Mouse (Mus musculus): ENCODE data around the gene Cyp51. TPM values are rescaled to one million over a fixed set of nuclear protein-coding genes. Genes with fewer than 3 reads are reported as not detected.
A peak's percentile ranks its signal among the peaks of the same experiment; 100 is the strongest.
"Not testable (repeated sequence)": the region's sequence is repeated elsewhere in the genome, so short reads cannot be mapped to it uniquely, and the experiment has no call there.

Cyp51 gene
- polyA plus RNA-seq (2014; fragmentation: Nextera tagmentation; extraction: Ambion mirVana) = 65.5 and 69.3 TPM in 2 replicates

DNA sequence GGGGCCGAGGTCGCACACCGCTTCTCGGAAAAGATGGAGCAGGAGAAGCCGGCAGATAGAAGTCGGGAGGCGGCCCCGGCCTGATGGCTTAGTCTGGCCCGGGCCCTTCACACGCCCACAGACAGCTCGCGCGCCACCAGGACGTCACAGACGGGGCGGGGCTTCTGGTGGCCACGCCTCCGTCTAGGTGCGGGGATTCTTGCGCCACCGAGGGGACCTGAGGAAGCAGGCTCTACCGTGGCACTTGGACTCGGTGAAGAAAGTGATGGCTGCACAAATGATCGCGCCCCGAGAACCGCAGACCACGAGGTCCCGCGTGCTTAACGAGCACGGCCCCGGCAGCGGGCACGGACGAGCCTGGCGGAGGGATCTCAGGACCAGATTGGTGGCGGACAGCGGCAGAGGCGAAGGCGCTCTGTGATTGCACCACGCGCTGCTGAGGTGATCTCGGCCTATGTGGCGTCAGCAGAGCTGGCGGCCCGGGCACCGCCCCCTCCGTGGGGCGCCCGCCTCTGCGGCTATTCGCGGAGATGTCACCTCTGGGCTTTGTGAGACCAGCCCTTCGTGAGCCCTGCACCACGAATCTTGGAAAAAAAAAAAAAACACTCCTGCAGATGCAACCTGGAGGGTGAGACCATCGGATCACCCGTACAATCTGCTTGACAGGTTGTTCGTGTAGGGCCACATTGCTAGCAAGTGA, at the start of gene Cyp51:
TSS of gene Cyp51 (minus strand) at position 406 of the 700 bp plus-strand sequence.
- WGBS = under 1% methylated on average over 59 of the region's 59 CpGs
- peak within 1 kb of the TSS; percentile 74 for H3K4me2 ChIP-seq
- H3K4me3 ChIP-seq (ENCODE audit: low read depth, low read length) = peak within 1 kb of the TSS; percentile 90
- H3K27me3 ChIP-seq (ENCODE audit: insufficient read depth, low read length) = no peaks in the 10 kb centered on the region
- ATAC-seq (ENCODE audit: insufficient read depth) (peak; percentile 98), DNase-seq (peak; percentile 95)
- TF ChIP-seq CTCF (IDR thresholded peaks at IDR 0.05; ENCODE audit: low read depth) = no peak
- no peaks in the 10 kb centered on the region for H3K9me3 ChIP-seq (ENCODE audit: low read depth, low read length)
- H3K36me3 ChIP-seq (ENCODE audit: insufficient read depth) = peaks cover 28% of the 10 kb centered on the region
- peaks cover 5% of the 10 kb centered on the region; the same call in 1 of the 2 replicates for H3K4me1 ChIP-seq (ENCODE audit: insufficient read depth)
- H3K27ac ChIP-seq (ENCODE audit: low read depth) = peak within 1 kb of the TSS; percentile 93
- H3K9ac ChIP-seq = peak within 1 kb of the TSS; percentile 76

DNA sequence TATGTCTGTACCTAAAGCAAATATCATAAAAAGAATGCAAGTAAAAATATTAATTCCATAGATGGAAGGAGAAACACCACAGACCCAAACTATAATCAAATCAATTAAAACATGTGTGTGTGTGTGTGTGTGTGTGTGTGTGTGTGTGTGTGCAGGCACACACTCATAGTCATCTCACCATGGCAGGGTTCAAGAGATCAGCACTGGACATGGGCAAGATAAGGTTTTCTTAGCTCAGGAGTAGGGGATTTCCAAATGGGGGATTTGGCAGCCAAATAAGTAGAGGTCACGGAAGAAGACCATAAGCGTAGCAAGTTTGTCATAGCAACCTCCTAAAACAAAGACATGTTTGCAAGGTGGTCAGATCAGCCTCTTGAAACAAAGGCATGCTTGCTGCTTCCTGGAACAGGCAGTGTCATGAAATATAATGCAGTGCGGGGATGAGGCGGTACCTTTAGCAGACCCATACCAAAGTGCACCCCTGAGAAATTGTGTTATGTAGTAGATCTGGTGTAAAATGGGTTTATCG, 8.1 kb upstream of the Cyp51 start:
- Histone ChIP-seq H3K27ac (ENCODE audit: low read depth) (no peak overlapping the region), H3K9ac (no peak overlapping the region), H3K36me3 (ENCODE audit: insufficient read depth) (no peaks in the 10 kb centered on the region), H3K27me3 (ENCODE audit: insufficient read depth, low read length) (no peaks in the 10 kb centered on the region), H3K4me1 (ENCODE audit: insufficient read depth) (no peaks in the 10 kb centered on the region), H3K4me3 (ENCODE audit: low read depth, low read length) (no peak overlapping the region), H3K9me3 (ENCODE audit: low read depth, low read length) (no peaks in the 10 kb centered on the region), H3K4me2 (no peak overlapping the region)
- WGBS = 93% methylated on average over 5 of the region's 5 CpGs
- no peak for ATAC-seq (ENCODE audit: insufficient read depth)
- DNase-seq = no peak
- no peak for TF ChIP-seq CTCF (IDR thresholded peaks at IDR 0.05; ENCODE audit: low read depth)

DNA sequence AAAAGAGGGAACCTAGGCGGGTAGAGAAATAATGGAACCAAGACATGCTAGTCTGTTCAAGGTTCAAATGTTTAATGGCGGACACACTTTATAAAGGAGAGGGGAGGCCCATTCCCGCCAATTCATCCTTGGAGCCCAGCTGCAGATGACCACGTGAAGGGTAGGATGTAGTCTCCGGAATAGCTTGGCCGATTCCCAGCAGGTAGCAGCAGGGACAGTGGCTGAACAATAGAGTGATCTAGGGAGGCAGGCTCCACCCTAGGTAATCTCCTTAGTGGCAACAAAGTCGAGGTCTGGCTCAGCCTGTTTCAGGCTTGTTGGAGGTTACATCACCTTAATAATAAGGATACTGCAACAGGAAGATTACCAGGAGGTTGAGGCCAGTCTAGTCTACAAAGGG, 2.5 kb upstream of the Cyp51 start:
- not testable (repeated sequence) for H3K27me3 ChIP-seq (ENCODE audit: insufficient read depth, low read length); H3K4me1 ChIP-seq (ENCODE audit: insufficient read depth); H3K36me3 ChIP-seq (ENCODE audit: insufficient read depth); H3K9me3 ChIP-seq (ENCODE audit: low read depth, low read length); H3K4me2 ChIP-seq; H3K4me3 ChIP-seq (ENCODE audit: low read depth, low read length); ATAC-seq (ENCODE audit: insufficient read depth); H3K27ac ChIP-seq (ENCODE audit: low read depth); H3K9ac ChIP-seq; DNase-seq
- WGBS = 62% methylated on average over 7 of the region's 7 CpGs

DNA sequence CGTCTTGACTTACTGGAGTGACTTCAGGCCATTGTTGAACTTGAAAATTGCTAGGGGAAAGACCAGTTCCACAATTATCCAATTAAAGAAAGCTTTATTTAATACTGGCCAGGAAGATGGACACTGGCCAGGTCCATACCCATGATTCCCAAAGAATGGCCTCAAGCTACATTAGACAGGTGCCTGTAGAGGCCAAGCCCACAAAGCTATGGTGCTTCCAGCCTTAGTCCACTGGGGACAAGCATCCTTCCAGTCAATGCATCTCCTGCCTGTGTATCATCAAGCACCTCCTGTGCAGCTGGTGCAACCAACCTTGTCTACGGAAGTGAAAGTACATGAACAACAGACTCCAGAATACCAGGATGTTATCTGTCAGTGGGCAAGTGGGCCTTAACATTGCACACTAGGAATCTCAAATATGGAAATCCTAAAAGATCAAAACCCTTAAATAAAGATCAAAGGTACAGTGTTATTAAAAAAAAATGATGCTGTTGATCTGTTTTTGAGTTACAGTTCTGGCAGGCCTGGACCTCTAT, 1.2 kb upstream of the Cyp51 start:
- H3K4me1 ChIP-seq (ENCODE audit: insufficient read depth) = peaks cover 5% of the 10 kb centered on the region; the same call in 1 of the 2 replicates
- DNase-seq (no peak), ATAC-seq (ENCODE audit: insufficient read depth) (no peak)
- no peaks in the 10 kb centered on the region for H3K9me3 ChIP-seq (ENCODE audit: low read depth, low read length)
- H3K4me2 ChIP-seq = no peak overlapping the region
- WGBS = 95% methylated on average over 2 of the region's 2 CpGs
- TF ChIP-seq CTCF (IDR thresholded peaks at IDR 0.05; ENCODE audit: low read depth) = no peak
- H3K27ac ChIP-seq (ENCODE audit: low read depth) = no peak overlapping the region
- H3K27me3 ChIP-seq (ENCODE audit: insufficient read depth, low read length) = no peaks in the 10 kb centered on the region
- H3K9ac ChIP-seq = no peak overlapping the region
- no peak overlapping the region for H3K4me3 ChIP-seq (ENCODE audit: low read depth, low read length)
- peaks cover 18% of the 10 kb centered on the region for H3K36me3 ChIP-seq (ENCODE audit: insufficient read depth)

DNA sequence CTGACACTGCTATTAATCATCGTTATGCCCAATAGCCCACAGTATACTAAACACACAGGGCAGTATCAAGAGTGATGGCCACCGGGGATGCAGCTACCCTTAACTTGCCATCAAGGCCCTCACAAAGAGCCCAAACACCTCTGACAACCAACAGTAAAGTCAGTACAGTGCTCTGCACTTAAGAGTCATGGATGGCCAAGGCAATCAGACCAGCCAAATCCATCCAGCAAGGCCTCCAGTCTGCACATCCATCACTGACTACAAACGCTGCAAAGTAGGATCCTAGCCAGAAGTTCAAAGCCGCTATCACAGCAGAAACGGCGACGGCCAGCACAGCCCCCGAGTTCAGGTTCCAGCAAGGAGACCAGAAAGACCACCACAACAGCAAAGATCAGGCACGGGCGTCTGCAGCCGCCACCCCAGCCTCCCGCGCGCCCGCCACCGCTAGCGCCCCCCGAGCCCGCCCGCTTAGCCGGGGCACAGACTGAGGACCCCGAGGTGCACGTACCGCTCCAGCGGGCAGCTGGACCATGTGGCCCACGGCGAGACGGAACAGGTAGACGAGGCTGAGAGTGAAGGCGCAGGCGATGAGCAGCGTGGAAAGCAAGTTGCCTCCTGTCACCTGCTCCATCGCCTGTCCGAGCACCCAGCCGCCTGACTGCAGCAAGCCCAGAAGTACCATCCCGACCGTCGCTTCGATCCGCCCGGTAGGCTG, 763 bp downstream of the Cyp51 start:
- Histone ChIP-seq H3K4me3 (ENCODE audit: low read depth, low read length) (peak overlapping the region; percentile 90), H3K9me3 (ENCODE audit: low read depth, low read length) (no peaks in the 10 kb centered on the region), H3K27ac (ENCODE audit: low read depth) (peak overlapping the region; percentile 93), H3K4me2 (peak overlapping the region; percentile 74), H3K9ac (peak overlapping the region; percentile 76), H3K36me3 (ENCODE audit: insufficient read depth) (peaks cover 36% of the 10 kb centered on the region), H3K27me3 (ENCODE audit: insufficient read depth, low read length) (no peaks in the 10 kb centered on the region), H3K4me1 (ENCODE audit: insufficient read depth) (peaks cover 5% of the 10 kb centered on the region; the same call in 1 of the 2 replicates)
- WGBS = under 1% methylated on average over 41 of the region's 41 CpGs
- DNase-seq = peak; percentile 47
- TF ChIP-seq CTCF (IDR thresholded peaks at IDR 0.05; ENCODE audit: low read depth) = no peak
- peak; percentile 60 for ATAC-seq (ENCODE audit: insufficient read depth)

DNA sequence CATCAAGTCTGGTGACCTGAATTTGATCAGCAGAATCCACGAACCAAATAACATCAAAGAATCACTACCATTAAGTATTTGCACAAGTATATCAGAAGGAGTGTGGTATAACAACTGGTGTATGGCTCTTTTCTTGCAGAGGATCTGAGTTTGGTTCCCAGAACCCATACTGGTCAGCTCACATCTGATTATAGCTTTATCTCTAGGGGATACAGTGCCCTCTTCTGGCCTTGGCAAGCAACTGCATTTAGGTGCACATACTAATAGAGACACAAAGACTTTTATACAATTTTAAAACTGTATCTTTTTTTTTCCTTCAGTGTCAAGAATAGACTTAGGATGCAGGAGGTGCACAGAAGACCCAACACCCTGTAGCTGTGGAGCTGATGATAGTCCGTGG, 2.8 kb downstream of the Cyp51 start:
- Histone ChIP-seq H3K27me3 (ENCODE audit: insufficient read depth, low read length) (no peaks in the 10 kb centered on the region), H3K4me1 (ENCODE audit: insufficient read depth) (peaks cover 5% of the 10 kb centered on the region; the same call in 1 of the 2 replicates), H3K27ac (ENCODE audit: low read depth) (no peak overlapping the region), H3K36me3 (ENCODE audit: insufficient read depth) (peaks cover 40% of the 10 kb centered on the region), H3K4me3 (ENCODE audit: low read depth, low read length) (no peak overlapping the region), H3K9me3 (ENCODE audit: low read depth, low read length) (no peaks in the 10 kb centered on the region), H3K4me2 (no peak overlapping the region), H3K9ac (no peak overlapping the region)
- peak; percentile 32; the same call in 1 of the 2 replicates for TF ChIP-seq CTCF (IDR thresholded peaks at IDR 0.05; ENCODE audit: low read depth)
- no peak for ATAC-seq (ENCODE audit: insufficient read depth)
- no peak for DNase-seq
- 91% methylated on average over 2 of the region's 2 CpGs for WGBS

DNA sequence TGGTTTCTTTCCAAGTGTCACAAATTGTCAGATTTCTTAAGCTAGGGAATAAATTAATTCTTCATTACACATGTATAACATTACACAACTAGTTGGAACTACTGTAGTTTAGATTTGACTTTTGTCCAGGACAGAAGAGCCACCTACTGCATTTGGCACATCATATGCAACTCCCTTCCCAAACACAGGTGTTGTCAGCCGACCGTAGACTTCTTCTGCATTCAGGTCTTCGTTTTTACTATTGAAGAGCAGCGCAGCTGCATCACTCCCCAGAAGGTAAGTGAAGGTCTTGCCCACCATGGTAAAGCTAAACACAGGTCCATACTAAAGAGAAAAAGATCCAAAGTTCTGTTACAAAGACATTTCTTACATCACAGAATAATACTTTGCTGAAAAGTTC, 3.5 kb downstream of the Cyp51 start:
- H3K9ac ChIP-seq = no peak overlapping the region
- no peak for TF ChIP-seq CTCF (IDR thresholded peaks at IDR 0.05; ENCODE audit: low read depth)
- peaks cover 40% of the 10 kb centered on the region for H3K36me3 ChIP-seq (ENCODE audit: insufficient read depth)
- no peak overlapping the region for H3K27ac ChIP-seq (ENCODE audit: low read depth)
- no peak for DNase-seq
- no peaks in the 10 kb centered on the region for H3K9me3 ChIP-seq (ENCODE audit: low read depth, low read length)
- H3K27me3 ChIP-seq (ENCODE audit: insufficient read depth, low read length) = no peaks in the 10 kb centered on the region
- no peak overlapping the region for H3K4me2 ChIP-seq
- peaks cover 5% of the 10 kb centered on the region; the same call in 1 of the 2 replicates for H3K4me1 ChIP-seq (ENCODE audit: insufficient read depth)
- 95% methylated on average over 4 of the region's 4 CpGs for WGBS
- ATAC-seq (ENCODE audit: insufficient read depth) = no peak
- H3K4me3 ChIP-seq (ENCODE audit: low read depth, low read length) = no peak overlapping the region

Measured in lung, embryonic 14.5 days (tissue).